Mouse (Mus musculus): Measurements from ENCODE around the gene March7. TPM values are rescaled to one million over a fixed set of nuclear protein-coding genes. Genes with fewer than 3 reads are reported as not detected.

The March7 gene
- 157 to 201 TPM (median 186 TPM) in 4 replicates for total RNA-seq (2023; ENCODE audit: inconsistent age)

DNA sequence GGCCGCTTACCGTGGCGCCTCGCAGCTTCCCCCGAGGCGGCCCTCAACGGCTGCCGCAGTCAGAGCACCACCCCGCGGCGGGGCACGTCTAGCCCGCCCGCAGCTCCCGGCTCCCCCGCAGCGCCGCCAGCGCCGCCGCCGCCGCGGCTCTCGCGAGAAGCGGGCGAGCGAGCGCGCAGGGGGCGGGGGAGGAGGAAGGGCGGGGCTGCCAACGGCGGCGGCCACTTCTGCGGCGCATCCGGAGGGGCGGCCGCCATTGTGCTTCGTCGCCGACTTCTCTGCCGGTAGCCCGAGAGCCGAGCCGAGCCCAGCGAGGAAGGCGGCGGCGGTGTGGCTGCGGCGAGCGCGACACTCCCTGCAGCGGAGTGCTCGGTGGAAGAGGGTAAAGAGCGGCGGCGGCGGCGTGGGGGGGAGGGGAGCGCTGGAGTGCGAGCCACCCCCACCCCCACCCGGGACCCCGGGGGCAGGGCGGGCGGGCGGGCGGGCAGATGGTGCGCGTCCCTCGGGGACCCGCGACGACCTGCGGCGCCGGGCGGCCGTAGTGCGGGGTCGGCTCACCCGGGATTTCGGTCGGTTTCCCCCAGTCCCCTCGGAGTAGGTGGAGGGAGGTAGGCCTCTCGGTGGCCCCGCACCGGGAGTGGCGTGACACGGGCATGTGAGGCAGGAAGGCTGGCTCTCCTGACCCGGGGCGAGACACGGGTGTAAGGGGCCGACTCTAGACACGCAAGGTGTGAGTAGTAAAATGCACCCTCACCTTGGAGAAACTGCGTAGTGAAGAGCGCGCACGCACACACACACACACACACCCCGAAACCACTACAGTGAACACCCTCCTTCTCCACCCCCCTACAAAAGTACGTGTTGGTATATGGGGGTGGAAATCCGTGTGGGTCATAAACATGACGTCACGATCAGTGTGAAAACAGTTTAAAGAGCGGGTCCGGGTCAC, at the start of gene March7, which contains the start of gene Baz2b:
Gene March7, plus strand, starts transcription at position 185 of the 949 bp plus-strand sequence.
Gene Baz2b, minus strand, starts transcription at position 137 of the 949 bp plus-strand sequence.

DNA sequence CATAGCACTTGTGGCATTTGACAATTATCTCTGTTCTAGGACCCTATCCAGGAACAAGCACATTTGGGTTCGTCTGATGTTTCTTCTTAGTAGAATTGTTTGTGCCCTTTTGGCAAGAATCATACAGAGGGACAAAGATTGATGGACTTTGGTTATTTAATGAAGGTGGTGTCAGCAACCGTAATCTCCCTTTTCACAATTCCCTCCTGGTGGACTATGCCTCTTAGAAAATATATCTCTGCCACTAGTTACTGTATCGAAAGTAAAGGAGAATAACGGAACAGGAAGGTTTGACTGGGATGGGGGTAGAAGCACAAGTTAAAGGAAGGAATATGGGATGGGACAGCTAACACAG, 74.8 kb downstream of the March7 start, which contains the start of gene Cd302:
Gene Cd302, minus strand, starts transcription at position 22 of the 355 bp plus-strand sequence.

Other genes with a start within 250 kb of the March7 start
- gene Baz2b, start within 50 bp of the March7 start, total RNA-seq (2023; ENCODE audit: inconsistent age), result 186 to 218 TPM (median 209 TPM) in 4 replicates
- 0.75 to 1.8 TPM (median 1.2 TPM) in 4 replicates for gene Cd302, start 74.6 kb downstream of the March7 start, total RNA-seq (2023; ENCODE audit: inconsistent age)
- 6.6 to 8.1 TPM (median 7.1 TPM) in 4 replicates for gene Ly75, start 173.4 kb downstream of the March7 start, total RNA-seq (2023; ENCODE audit: inconsistent age)

Data from B cell, adult (primary cell).